Mouse (Mus musculus) lung, adult 2 months (tissue): ENCODE results near the gene Vars.

Experiments
- CTCF ChIP-seq: fragments of 200-500 bp; IDR thresholded peaks from 2 replicates; pipeline ENCODE4 v1.5.1; 2011; ENCODE audit warnings: mild to moderate bottlenecking, low read length, control low read depth; ENCODE audit not compliant: insufficient read depth
- POLR2A ChIP-seq: fragments of 200-500 bp; IDR thresholded peaks from 2 replicates; pipeline ENCODE4 v1.6.1; 2011; ENCODE audit warnings: low read depth, mild to moderate bottlenecking, control low read depth, low read length, borderline replicate concordance; ENCODE audit errors: extremely low read depth

DNA sequence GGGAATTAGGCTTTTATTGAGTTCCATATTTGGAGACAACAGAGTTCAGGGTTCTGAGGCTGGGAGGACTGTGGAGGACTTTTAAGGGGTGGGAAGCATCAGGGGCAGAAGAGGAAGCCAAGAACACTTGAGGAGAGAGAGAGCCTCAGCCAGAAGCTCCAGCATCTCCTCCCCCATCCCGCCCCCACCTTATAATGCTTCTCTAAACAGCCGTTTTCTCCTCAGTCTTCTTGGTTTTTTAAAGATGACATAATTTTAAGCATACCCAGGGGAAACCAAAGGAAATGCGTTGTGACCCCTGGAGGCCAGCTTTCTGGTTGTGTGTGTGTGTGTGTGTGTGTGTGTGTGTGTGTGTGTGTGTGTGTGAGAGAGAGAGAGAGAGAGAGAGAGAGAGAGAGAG, 38.7 kb upstream of the Vars start:
- TF ChIP-seq CTCF (no peak), POLR2A (no peak)
